In genomic region chr14:105773674-105774073, GRCm38 (mm10) we compare ENCODE assay signal across 20 mouse cellular contexts.
"Had no signal": no experiment of that assay in that cellular context is flagged by ENCODE, and none has a peak within 500 bp of the region (broad histone marks: within the 10 kb centered on the region; RNA-seq: fewer than 3 reads in every experiment).

No protein-coding gene starts in this region.

- H3K9ac ChIP-seq: liver, embryonic 13.5 days; liver, embryonic 15.5 days; liver, postnatal 0 days; lung, embryonic 15.5 days; midbrain, embryonic 13.5 days; neural tube, embryonic 13.5 days; stomach, embryonic 15.5 days had no signal

- ATAC-seq: liver, postnatal 0 days; lung, postnatal 0 days; midbrain, embryonic 13.5 days had no signal

- H3K36me3 ChIP-seq: liver, embryonic 13.5 days; liver, embryonic 15.5 days; lung, embryonic 15.5 days; midbrain, embryonic 13.5 days; neural tube, embryonic 13.5 days; stomach, embryonic 15.5 days had no signal

- H3K9me3 ChIP-seq: liver, embryonic 13.5 days; liver, embryonic 15.5 days; lung, embryonic 15.5 days; megakaryocyte, embryonic 14.5 days; midbrain, embryonic 13.5 days; neural tube, embryonic 13.5 days; stomach, embryonic 15.5 days had no signal

- H3K4me2 ChIP-seq: liver, embryonic 11.5 days; liver, embryonic 13.5 days; liver, embryonic 15.5 days; lung, embryonic 15.5 days; midbrain, embryonic 11.5 days; midbrain, embryonic 13.5 days; neural tube, embryonic 13.5 days; stomach, embryonic 15.5 days had no signal

- DNase-seq: liver, embryonic 13.5 days; liver, postnatal 0 days; lung, adult 2 months; lung, postnatal 14 days; lung, postnatal 36 days; right cerebral cortex, postnatal 14 days; thymus, adult 2 months; thymus, postnatal 25 days; thymus, postnatal 4 days had no signal

- H3K27ac ChIP-seq: liver, embryonic 13.5 days; liver, embryonic 15.5 days; lung, embryonic 15.5 days; macrophage; midbrain, embryonic 13.5 days; neural tube, embryonic 13.5 days; stomach, embryonic 15.5 days; stomach, postnatal 0 days had no signal

- H3K27me3 ChIP-seq: liver, embryonic 13.5 days; liver, embryonic 15.5 days; lung, embryonic 15.5 days; megakaryocyte, embryonic 14.5 days; midbrain, embryonic 13.5 days; neural tube, embryonic 13.5 days; stomach, embryonic 15.5 days had no signal

- H3K4me1 ChIP-seq: liver, embryonic 13.5 days; liver, embryonic 15.5 days; lung, embryonic 15.5 days; megakaryocyte, embryonic 14.5 days; midbrain, embryonic 13.5 days; neural tube, embryonic 13.5 days; stomach, embryonic 15.5 days had no signal

- H3K4me3 ChIP-seq: liver, embryonic 13.5 days; liver, embryonic 15.5 days; lung, embryonic 15.5 days; megakaryocyte, embryonic 14.5 days; midbrain, embryonic 13.5 days; neural tube, embryonic 13.5 days; stomach, embryonic 15.5 days had no signal
